Mouse (Mus musculus) liver, embryonic 13.5 days (tissue): ENCODE measurements at regions not wholly inside any gene's neighbourhood (a gene's known extent, or its start where the extent isn't known, plus 50 kb on each side); places are given as distances from the start of the nearest gene placed in this dataset.
"Not testable (repeated sequence)": the region's sequence is repeated elsewhere in the genome, so short reads cannot be mapped to it uniquely, and the experiment has no call there.

Experiments
- ATAC-seq: fragments of 200-750 bp; cut with Nextera tagmentation; 2 replicates; pipeline ENCODE4 v1.8.0; 2017; ENCODE audit warnings: low read depth, mild to moderate bottlenecking, moderate number of reproducible peaks, moderate library complexity
- DNase-seq: peaks from one replicate; pipeline ENCODE4 v3.0.0; 2022
- H3K27ac ChIP-seq: fragments of 300-500 bp; sonication (generic); 2 replicates; pipeline ENCODE4 v1.5.1; 2015; ENCODE audit warnings: moderate library complexity, mild to moderate bottlenecking, inconsistent platforms
- H3K27me3 ChIP-seq: fragments of 300-500 bp; sonication (generic); 2 replicates; pipeline ENCODE4 v1.6.1; 2015; ENCODE audit warnings: mild to moderate bottlenecking, inconsistent platforms
- H3K36me3 ChIP-seq: fragments of 300-500 bp; sonication (generic); 2 replicates; pipeline ENCODE4 v1.6.1; 2015; ENCODE audit warnings: mild to moderate bottlenecking, inconsistent platforms
- H3K4me1 ChIP-seq: fragments of 300-500 bp; sonication (generic); replicated peaks from 2 replicates; pipeline ENCODE4 v1.6.1; 2015; ENCODE audit warnings: inconsistent platforms
- H3K4me2 ChIP-seq: fragments of 300-500 bp; sonication (generic); 2 replicates; pipeline ENCODE4 v1.6.1; 2015; ENCODE audit warnings: inconsistent platforms, mild to moderate bottlenecking, moderate library complexity
- H3K4me3 ChIP-seq: fragments of 300-500 bp; sonication (generic); replicated peaks from 2 replicates; pipeline ENCODE4 v1.5.1; 2015; ENCODE audit warnings: mild to moderate bottlenecking, inconsistent platforms
- H3K9ac ChIP-seq: fragments of 300-500 bp; sonication (generic); 2 replicates; pipeline ENCODE4 v1.6.1; 2015; ENCODE audit warnings: mild to moderate bottlenecking, inconsistent platforms
- H3K9me3 ChIP-seq: fragments of 300-500 bp; sonication (generic); replicated peaks from 2 replicates; pipeline ENCODE4 v1.6.1; 2016; ENCODE audit warnings: inconsistent platforms
- WGBS: fragments of 180-500 bp; shearing (Covaris S2); methylation state at CpG from one replicate; pipeline ENCODE4 v1.1.7; 2015; ENCODE audit not compliant: insufficient replicate concordance; 5-methylcytosine and 5-hydroxymethylcytosine counted together

DNA sequence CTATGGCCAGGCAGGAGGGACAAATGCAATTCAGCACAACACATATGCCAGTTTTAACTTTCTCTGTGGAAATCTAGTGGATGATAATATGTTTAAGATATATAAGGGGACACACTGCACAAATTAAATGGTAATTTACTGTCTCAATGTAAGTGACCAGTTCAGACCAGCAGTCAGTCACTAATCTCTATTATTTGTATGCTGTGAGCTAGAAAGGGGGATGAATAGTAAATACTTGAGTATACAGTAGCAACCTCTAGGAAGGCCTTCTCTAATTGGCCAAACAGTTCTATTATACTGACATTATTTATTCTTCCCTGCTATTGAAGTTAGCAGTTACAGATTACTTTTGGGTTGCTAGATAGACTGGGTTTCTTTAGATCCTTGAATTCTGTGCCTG is 391.2 kb downstream of the Fign start:
- H3K27ac ChIP-seq, result no peak overlapping the region
- no peak for DNase-seq
- H3K36me3 ChIP-seq, result no peaks in the 10 kb centered on the region
- no peaks in the 10 kb centered on the region for H3K27me3 ChIP-seq
- no peak overlapping the region for H3K4me2 ChIP-seq
- H3K4me1 ChIP-seq, result no peaks in the 10 kb centered on the region
- no peak overlapping the region for H3K4me3 ChIP-seq
- H3K9me3 ChIP-seq, result no peaks in the 10 kb centered on the region; the same call in 1 of the 2 replicates
- ATAC-seq, result no peak
- H3K9ac ChIP-seq, result no peak overlapping the region

DNA sequence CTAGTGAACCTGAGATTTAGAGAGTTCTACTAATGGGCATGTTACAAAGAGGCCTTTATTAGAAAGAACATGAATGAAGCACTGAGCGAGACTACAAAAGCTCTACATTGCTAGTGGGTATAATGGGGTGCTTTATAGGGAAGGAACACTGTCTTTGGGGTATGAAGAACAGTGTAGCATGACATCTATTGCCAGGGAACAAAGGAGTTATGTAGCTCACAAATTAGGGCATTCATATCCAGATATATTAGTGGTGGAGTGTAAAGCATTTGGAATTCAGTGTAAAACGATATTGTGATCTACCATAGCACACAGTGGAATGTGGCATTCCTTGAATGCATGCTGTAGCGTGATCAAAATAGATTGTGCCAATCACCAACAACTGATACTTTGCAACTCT is 391.7 kb downstream of the Fign start:
- no peaks in the 10 kb centered on the region for H3K4me1 ChIP-seq
- no peak overlapping the region for H3K27ac ChIP-seq
- ATAC-seq (no peak), DNase-seq (no peak)
- no peaks in the 10 kb centered on the region for H3K36me3 ChIP-seq
- H3K27me3 ChIP-seq, result no peaks in the 10 kb centered on the region
- H3K4me3 ChIP-seq, result no peak overlapping the region
- 60% methylated on average over 3 of the region's 3 CpGs for WGBS
- no peak overlapping the region for H3K9ac ChIP-seq
- H3K9me3 ChIP-seq, result no peaks in the 10 kb centered on the region; the same call in 1 of the 2 replicates
- no peak overlapping the region for H3K4me2 ChIP-seq

DNA sequence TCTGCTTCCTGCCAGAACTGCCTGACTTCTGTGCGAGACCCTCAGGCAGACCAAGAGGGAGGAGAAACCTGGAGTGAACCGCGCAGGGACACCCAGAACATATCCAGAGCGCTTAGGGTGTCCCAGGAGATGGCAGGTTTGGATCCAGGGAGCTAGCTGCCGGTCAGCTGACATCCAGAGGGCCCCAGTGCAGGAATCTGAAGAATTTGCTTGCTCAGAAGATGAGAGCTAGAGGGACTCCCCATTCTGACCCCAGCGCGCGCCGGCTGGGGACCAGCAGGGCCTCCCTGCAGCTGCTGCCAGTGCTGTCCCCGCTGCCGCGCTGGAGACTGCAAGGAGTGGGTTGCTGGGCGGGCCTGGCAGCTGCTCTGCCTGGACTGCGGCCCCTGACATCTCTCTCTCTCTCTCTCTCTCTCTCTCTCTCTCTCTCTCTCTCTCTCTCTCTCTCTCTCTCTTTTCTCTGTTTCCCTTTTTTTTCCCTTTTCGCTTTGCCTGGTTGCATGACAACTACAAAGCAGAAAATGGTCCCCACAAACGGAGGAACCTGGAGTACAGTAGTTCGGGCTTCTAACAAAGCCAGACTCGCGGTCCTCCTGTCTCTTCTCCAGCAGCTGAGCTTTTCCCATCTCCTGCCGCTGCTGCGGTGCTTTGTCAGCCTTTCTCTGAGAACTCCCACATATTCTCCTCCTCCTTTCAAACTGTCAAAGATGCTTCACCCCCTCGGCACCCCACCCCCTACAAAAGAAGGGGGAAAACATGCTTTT is 395.3 kb downstream of the Fign start:
- ATAC-seq (peak; percentile 57), DNase-seq (peak; percentile 0)
- 4% methylated on average over 22 of the region's 22 CpGs for WGBS
- H3K27ac ChIP-seq, result no peak overlapping the region
- peak overlapping the region; percentile 52 for H3K4me2 ChIP-seq
- no peak overlapping the region for H3K9ac ChIP-seq
- no peaks in the 10 kb centered on the region for H3K4me1 ChIP-seq
- H3K9me3 ChIP-seq, result no peaks in the 10 kb centered on the region
- H3K27me3 ChIP-seq, result no peaks in the 10 kb centered on the region
- H3K4me3 ChIP-seq, result peak overlapping the region; percentile 26
- no peaks in the 10 kb centered on the region for H3K36me3 ChIP-seq

DNA sequence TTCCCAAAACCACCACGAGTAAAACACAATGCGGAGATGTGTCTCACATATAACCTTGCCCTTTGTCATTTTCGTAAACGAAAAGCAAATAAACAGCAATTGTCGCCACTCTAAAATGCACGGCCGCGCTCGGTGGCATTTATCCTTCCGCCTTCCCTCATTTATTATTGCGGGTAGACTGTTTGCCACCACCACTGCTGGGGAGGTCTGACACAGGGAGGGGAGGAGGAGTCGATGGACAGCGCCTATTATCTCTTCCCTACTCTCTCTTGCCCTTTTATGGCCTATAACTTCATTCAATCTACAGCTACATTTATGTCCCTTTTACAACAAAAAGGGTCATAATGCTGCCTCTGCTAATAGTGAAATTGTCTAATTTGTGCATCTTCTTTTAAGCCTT is 396.0 kb downstream of the Fign start:
- no peaks in the 10 kb centered on the region for H3K27me3 ChIP-seq
- no peaks in the 10 kb centered on the region for H3K36me3 ChIP-seq
- ATAC-seq (no peak), DNase-seq (no peak)
- H3K4me3 ChIP-seq, result 0 out of 2 replicates have a peak overlapping the region, but pooled peaks have one; percentile 26
- H3K27ac ChIP-seq, result no peak overlapping the region
- H3K9ac ChIP-seq, result no peak overlapping the region
- peak overlapping the region; percentile 52 for H3K4me2 ChIP-seq
- H3K9me3 ChIP-seq, result no peaks in the 10 kb centered on the region
- no peaks in the 10 kb centered on the region for H3K4me1 ChIP-seq
- 26% methylated on average over 13 of the region's 13 CpGs for WGBS

DNA sequence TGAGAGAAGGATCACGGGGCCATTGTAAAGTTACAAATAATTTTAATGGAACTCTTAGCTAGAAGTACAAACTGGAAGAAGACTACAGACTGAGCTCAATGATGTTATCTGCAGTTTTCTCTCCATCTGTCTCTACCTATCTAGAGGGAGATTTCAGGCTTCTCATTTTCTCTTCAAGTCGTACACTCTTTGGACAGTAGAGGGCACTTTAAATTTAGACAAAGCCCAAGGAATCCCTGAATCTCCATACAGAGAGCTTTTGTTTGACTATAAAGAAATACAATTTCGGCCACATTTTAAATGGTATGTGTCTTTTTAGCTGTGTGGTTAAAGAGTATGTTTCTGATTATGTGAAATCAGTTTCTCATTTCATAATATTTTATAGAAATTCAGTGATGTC is 397.6 kb downstream of the Fign start:
- Histone ChIP-seq H3K9me3 (no peaks in the 10 kb centered on the region), H3K27me3 (no peaks in the 10 kb centered on the region), H3K4me2 (no peak overlapping the region), H3K9ac (no peak overlapping the region), H3K36me3 (no peaks in the 10 kb centered on the region), H3K4me1 (no peaks in the 10 kb centered on the region), H3K27ac (no peak overlapping the region), H3K4me3 (no peak overlapping the region)
- WGBS, result 15% methylated on average over 3 of the region's 3 CpGs
- DNase-seq, result no peak
- no peak for ATAC-seq

DNA sequence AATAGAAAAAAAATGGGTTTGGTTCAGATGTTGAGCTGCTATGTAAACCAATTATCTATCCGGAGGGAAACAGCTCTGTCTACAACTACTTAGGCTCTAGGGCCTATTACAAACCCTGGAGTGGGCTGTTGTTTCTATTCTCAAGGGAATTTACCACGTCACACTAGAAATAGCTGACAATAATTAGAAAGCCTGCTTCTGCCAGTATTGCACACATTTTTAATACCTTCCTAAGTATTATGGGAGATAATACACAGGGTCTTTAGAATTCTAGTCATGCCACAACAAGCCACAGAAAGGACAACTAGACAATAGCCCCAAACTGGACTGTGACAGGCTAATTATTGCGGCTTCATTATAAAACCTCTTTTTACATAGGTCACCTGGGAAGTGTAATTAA is 428.1 kb downstream of the Fign start:
- 63% methylated on average over 3 of the region's 3 CpGs for WGBS
- DNase-seq, result no peak
- Histone ChIP-seq H3K4me3 (no peak overlapping the region), H3K9me3 (no peaks in the 10 kb centered on the region), H3K4me2 (no peak overlapping the region), H3K36me3 (no peaks in the 10 kb centered on the region), H3K4me1 (no peaks in the 10 kb centered on the region), H3K27me3 (no peaks in the 10 kb centered on the region), H3K9ac (no peak overlapping the region), H3K27ac (no peak overlapping the region)
- ATAC-seq, result no peak

DNA sequence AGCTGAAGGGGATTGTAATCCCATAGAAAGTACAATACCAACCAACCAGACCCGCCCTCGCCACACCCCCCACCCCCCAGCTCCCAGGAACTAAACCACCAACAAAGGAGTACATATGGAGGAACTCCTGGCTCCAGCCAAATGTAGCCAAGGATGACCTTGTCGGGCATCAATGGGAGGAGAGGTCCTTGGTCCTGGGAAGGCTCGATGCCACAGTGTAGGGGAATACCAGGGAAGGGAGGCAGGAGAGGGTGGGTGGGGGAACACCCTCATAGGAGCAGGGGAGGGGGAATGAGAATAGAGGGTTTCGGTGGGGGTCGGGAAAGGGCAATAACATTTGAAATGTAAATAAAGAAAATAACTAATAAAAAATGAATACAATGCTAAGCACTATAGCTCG is 429.1 kb downstream of the Fign start:
- 67% methylated on average over 7 of the region's 7 CpGs for WGBS
- no peaks in the 10 kb centered on the region for H3K36me3 ChIP-seq
- ATAC-seq (no peak), DNase-seq (no peak)
- H3K9ac ChIP-seq, result no peak overlapping the region
- H3K4me2 ChIP-seq, result no peak overlapping the region
- no peaks in the 10 kb centered on the region for H3K27me3 ChIP-seq
- H3K4me1 ChIP-seq, result no peaks in the 10 kb centered on the region
- H3K4me3 ChIP-seq, result no peak overlapping the region
- H3K27ac ChIP-seq, result no peak overlapping the region
- H3K9me3 ChIP-seq, result no peaks in the 10 kb centered on the region

DNA sequence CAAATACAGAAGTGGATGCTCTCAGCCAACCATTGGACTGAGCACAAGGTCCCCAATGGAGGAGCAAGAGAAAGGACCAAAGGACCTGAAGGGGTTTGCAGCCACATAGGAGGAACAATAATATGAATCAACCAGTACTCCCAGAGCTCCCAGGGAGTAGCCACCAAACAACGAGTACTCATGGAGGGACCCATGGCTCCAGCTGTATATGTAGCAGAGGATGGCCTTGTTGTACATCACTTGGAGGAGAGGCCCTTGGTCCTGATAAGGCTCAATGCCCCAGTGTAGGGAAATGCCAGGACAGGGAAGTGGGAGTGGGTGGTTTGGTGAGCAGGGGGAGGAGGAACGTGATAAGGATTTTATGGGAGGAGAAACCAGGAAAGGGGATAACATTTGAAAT is 437.9 kb downstream of the Fign start:
- H3K4me3 ChIP-seq, H3K9me3 ChIP-seq, H3K9ac ChIP-seq, H3K4me1 ChIP-seq, H3K4me2 ChIP-seq, ATAC-seq, H3K27ac ChIP-seq, H3K36me3 ChIP-seq, H3K27me3 ChIP-seq, DNase-seq: not testable (repeated sequence)
- WGBS, result 61% methylated on average over 2 of the region's 2 CpGs
